Mouse (Mus musculus) CH12F3 (cell line): ENCODE data around the gene Dact2.

Experiments
- in situ Hi-C: fragments of 300-500 bp; cut with MboI; formaldehyde crosslinking; loops from 2 replicates; pipeline ENCODE4 v1.14.3; 2020; ENCODE audit warnings: low sequenced_read_pairs

Gene Dact2

GRCm38 (mm10) chr17:14204061-14204460, at the start of gene Dact2:
TSS of gene Dact2 (minus strand) at chr17:14204304.
- in situ Hi-C loops: loop anchor here (25.0 kb wide), 1 partner anchor 367 kb away; no protein-coding TSS in a partner anchor

GRCm38 (mm10) chr17:14252456-14252855, 48.4 kb upstream of the Dact2 start:
- in situ Hi-C loops: no loop called here

GRCm38 (mm10) chr17:14250401-14250800, 46.3 kb upstream of the Dact2 start:
- in situ Hi-C loops: no loop called here

- in situ Hi-C loops: no loop called here
Measured at GRCm38 (mm10) chr17:14249595-14249994, 45.5 kb upstream of the Dact2 start.

GRCm38 (mm10) chr17:14247931-14248330, 43.8 kb upstream of the Dact2 start:
- in situ Hi-C loops: no loop called here

- in situ Hi-C loops: no loop called here
Measured at GRCm38 (mm10) chr17:14246266-14246665, 42.2 kb upstream of the Dact2 start.

- in situ Hi-C loops: no loop called here
Measured at GRCm38 (mm10) chr17:14244195-14244965, 40.3 kb upstream of the Dact2 start.

- in situ Hi-C loops: no loop called here
Measured at GRCm38 (mm10) chr17:14242634-14243033, 38.5 kb upstream of the Dact2 start.

GRCm38 (mm10) chr17:14239960-14240359, 35.9 kb upstream of the Dact2 start:
- in situ Hi-C loops: no loop called here

GRCm38 (mm10) chr17:14237134-14237533, 33.0 kb upstream of the Dact2 start:
- in situ Hi-C loops: no loop called here

- in situ Hi-C loops: no loop called here
Measured at GRCm38 (mm10) chr17:14234774-14235389, 30.8 kb upstream of the Dact2 start.

- in situ Hi-C loops: no loop called here
Measured at GRCm38 (mm10) chr17:14233658-14234057, 29.6 kb upstream of the Dact2 start.

- in situ Hi-C loops: no loop called here
Measured at GRCm38 (mm10) chr17:14232629-14233028, 28.5 kb upstream of the Dact2 start.

- in situ Hi-C loops: no loop called here
Measured at GRCm38 (mm10) chr17:14230698-14231430, 26.8 kb upstream of the Dact2 start.

- in situ Hi-C loops: no loop called here
Measured at GRCm38 (mm10) chr17:14228381-14228780, 24.3 kb upstream of the Dact2 start.

- in situ Hi-C loops: no loop called here
Measured at GRCm38 (mm10) chr17:14227601-14228000, 23.5 kb upstream of the Dact2 start.

- in situ Hi-C loops: no loop called here
Measured at GRCm38 (mm10) chr17:14226778-14227177, 22.7 kb upstream of the Dact2 start.

- in situ Hi-C loops: no loop called here
Measured at GRCm38 (mm10) chr17:14225982-14226652, 22.0 kb upstream of the Dact2 start.

GRCm38 (mm10) chr17:14221893-14222615, 17.9 kb upstream of the Dact2 start:
- in situ Hi-C loops: loop anchor here (25.0 kb wide), 1 partner anchor 385 kb away; no protein-coding TSS in a partner anchor

- in situ Hi-C loops: loop anchor here (25.0 kb wide), 1 partner anchor 383 kb away; no protein-coding TSS in a partner anchor
Measured at GRCm38 (mm10) chr17:14220606-14221202, 16.6 kb upstream of the Dact2 start.
